11 mouse cellular contexts compared by ENCODE assay signal in the genomic region with DNA sequence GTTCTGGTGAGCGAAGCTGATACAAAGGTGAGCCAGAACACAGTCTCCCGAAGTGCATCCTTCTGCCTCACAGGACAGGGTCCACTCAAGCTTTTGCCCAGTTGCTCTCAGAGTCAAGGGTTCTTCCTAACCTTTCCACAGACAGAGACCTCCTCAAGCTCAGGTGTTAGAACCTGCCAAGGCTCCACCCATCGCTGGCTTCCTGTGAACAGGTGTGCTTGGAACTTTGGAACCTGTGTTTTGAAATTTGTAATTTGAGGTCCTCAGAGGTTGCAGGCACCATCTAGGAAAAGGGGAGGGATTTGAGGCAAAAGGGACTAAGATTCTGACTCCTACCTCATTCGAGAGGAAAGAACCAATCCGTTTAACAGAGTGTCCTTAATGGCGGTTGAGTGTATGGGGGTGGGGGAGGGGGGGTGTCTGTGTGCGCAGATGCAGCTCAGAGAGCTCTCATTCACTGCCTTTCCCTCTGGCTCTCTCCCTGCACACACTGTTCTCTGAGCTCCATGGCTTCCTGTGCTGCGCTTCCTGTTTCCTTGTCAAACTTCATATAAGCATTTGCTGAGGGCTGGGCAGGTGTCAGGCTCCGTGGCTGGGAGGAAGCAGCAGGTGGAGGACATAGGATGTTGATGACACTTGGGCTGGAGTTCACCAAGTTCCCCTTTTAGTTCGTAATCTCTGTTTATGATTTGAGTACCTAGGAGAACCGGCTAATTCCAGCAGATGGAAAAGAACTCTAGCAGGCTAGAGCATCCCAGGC.
DNase-seq lines count a peak whose midpoint lies in the region; ATAC-seq and TF ChIP-seq lines count a peak whose summit lies in the region.
"Had no signal": no experiment of that assay in that cellular context is flagged by ENCODE, and none has a peak within 500 bp of the region (broad histone marks: within the 10 kb centered on the region; RNA-seq: fewer than 3 reads in every experiment).

No protein-coding gene starts in this region.

- WGBS in lung, postnatal 0 days: 44% methylated on average over 11 of the region's 11 CpGs
- WGBS in forebrain, embryonic 13.5 days: 82% methylated on average over 11 of the region's 11 CpGs

- H3K9me3 ChIP-seq in lung, postnatal 0 days (ENCODE audit: low read length): no peaks in the 10 kb centered on the region
- no peaks in the 10 kb centered on the region for H3K9me3 ChIP-seq in forebrain, embryonic 13.5 days (replicated peaks)
- H3K9me3 ChIP-seq: midbrain, embryonic 12.5 days had no signal

- no peak overlapping the region for H3K9ac ChIP-seq in lung, postnatal 0 days (replicated peaks; ENCODE audit: low read depth)
- H3K9ac ChIP-seq in forebrain, embryonic 13.5 days: no peak overlapping the region
- H3K9ac ChIP-seq: forebrain, postnatal 0 days; midbrain, embryonic 12.5 days had no signal

- 0 out of 2 replicates have a peak overlapping the region, but pooled peaks have one; percentile 1 for H3K4me2 ChIP-seq in lung, postnatal 0 days (replicated peaks; ENCODE audit: low read depth, low read length)
- no peak overlapping the region for H3K4me2 ChIP-seq in forebrain, embryonic 13.5 days
- H3K4me2 ChIP-seq: midbrain, embryonic 12.5 days had no signal

- H3K27me3 ChIP-seq in lung, postnatal 0 days (replicated peaks; ENCODE audit: insufficient read depth, low read length): no peaks in the 10 kb centered on the region
- H3K27me3 ChIP-seq in splenic B cell, adult 2 months (ENCODE audit: control insufficient read depth, insufficient read depth, low read length, poor library complexity, severe bottlenecking): no peaks in the 10 kb centered on the region
- no peaks in the 10 kb centered on the region for H3K27me3 ChIP-seq in forebrain, embryonic 13.5 days

- peak; percentile 33; the same call in 1 of the 2 replicates for TF ChIP-seq EP300 in lung, postnatal 0 days (IDR thresholded peaks at IDR 0.05)

- no peak overlapping the region for H3K4me3 ChIP-seq in gastrocnemius, adult 2 months
- H3K4me3 ChIP-seq in lung, postnatal 0 days (ENCODE audit: low read depth, low read length): no peak overlapping the region
- H3K4me3 ChIP-seq in forebrain, embryonic 13.5 days: no peak overlapping the region
- H3K4me3 ChIP-seq: midbrain, embryonic 12.5 days had no signal

- ATAC-seq in lung, postnatal 0 days: peak; percentile 71
- ATAC-seq in forebrain, embryonic 13.5 days: no peak

- peak overlapping the region; percentile 46 for H3K27ac ChIP-seq in gastrocnemius, adult 2 months
- no peak overlapping the region for H3K27ac ChIP-seq in lung, postnatal 0 days (ENCODE audit: low read length)
- no peak overlapping the region for H3K27ac ChIP-seq in forebrain, embryonic 13.5 days
- H3K27ac ChIP-seq: hindbrain, postnatal 0 days; midbrain, embryonic 12.5 days had no signal

- H3K36me3 ChIP-seq in lung, postnatal 0 days (ENCODE audit: insufficient read depth, low read length): no peaks in the 10 kb centered on the region
- H3K36me3 ChIP-seq in splenic B cell, adult 2 months (ENCODE audit: control insufficient read depth, insufficient read depth, low read length, poor library complexity, severe bottlenecking): no peaks in the 10 kb centered on the region
- H3K36me3 ChIP-seq in forebrain, embryonic 13.5 days (ENCODE audit: poor library complexity, severe bottlenecking): no peaks in the 10 kb centered on the region
- H3K36me3 ChIP-seq: midbrain, embryonic 12.5 days had no signal

- intact Hi-C loops in gastrocnemius, adult 2 months (cut with DNase I): no loop called here
- intact Hi-C loops in left cerebral cortex, postnatal 4 days (cut with DNase I): no loop called here

- DNase-seq in gastrocnemius, adult 2 months: no peak
- DNase-seq in gastrocnemius, adult 18-20 months (ENCODE audit: low spot score): no peak
- DNase-seq in ZHBTc4 (ENCODE audit: low read depth, low spot score): peak; percentile 41
- peak; percentile 61 for DNase-seq in lung, postnatal 0 days (ENCODE audit: low spot score)
- DNase-seq in splenic B cell, adult 2 months (ENCODE audit: low read depth, low spot score): peak; percentile 76
- DNase-seq in right cerebral cortex, postnatal 10 days (ENCODE audit: low spot score in 2 of 2): no peak
- DNase-seq in left cerebral cortex, postnatal 4 days: no peak
- DNase-seq: forebrain, postnatal 0 days had no signal

- no peak for TF ChIP-seq CTCF in gastrocnemius, adult 2 months (IDR thresholded peaks at IDR 0.05)
- TF ChIP-seq CTCF in lung, postnatal 0 days (IDR thresholded peaks at IDR 0.05): no peak

- peaks cover 15% of the 10 kb centered on the region for H3K4me1 ChIP-seq in lung, postnatal 0 days (ENCODE audit: insufficient read depth, low read depth, low read length)
- peaks cover 10% of the 10 kb centered on the region; the same call in 1 of the 2 replicates for H3K4me1 ChIP-seq in forebrain, embryonic 13.5 days

Comparison
In these comparisons a context has a peak if more than half of its experiments do, and no peak if none do; other contexts are left out.
1. DNase-seq: peak in ZHBTc4 (single experiment), lung, postnatal 0 days (single experiment) and splenic B cell, adult 2 months (single experiment); none in gastrocnemius, adult 2 months (single experiment), gastrocnemius, adult 18-20 months (single experiment), right cerebral cortex, postnatal 10 days (0 of 2) and left cerebral cortex, postnatal 4 days (single experiment).